Mouse (Mus musculus): ENCODE measurements around the gene Zfp790.
"Not testable (repeated sequence)": the region's sequence is repeated elsewhere in the genome, so short reads cannot be mapped to it uniquely, and the experiment has no call there.

Zfp790 gene

GRCm38 (mm10) chr7:29842105-29842504 is 26.2 kb downstream of the Zfp790 start:
- DNase-seq (ENCODE audit: low spot score in 2 of 2) = no peak

GRCm38 (mm10) chr7:29844616-29845015 is 28.7 kb downstream of the Zfp790 start:
- DNase-seq (ENCODE audit: low spot score in 2 of 2) = no peak

GRCm38 (mm10) chr7:29852831-29853218 is 36.9 kb downstream of the Zfp790 start:
- DNase-seq (ENCODE audit: low spot score in 2 of 2) = no peak

GRCm38 (mm10) chr7:29853219-29853842 is 37.4 kb downstream of the Zfp790 start, which contains the start of gene Zfp940:
Zfp940 (minus strand) TSS chr7:29853669.
- DNase-seq (ENCODE audit: low spot score in 2 of 2) = peak; percentile 93 to 95

GRCm38 (mm10) chr7:29859532-29860517 is 43.9 kb downstream of the Zfp790 start, which contains the start of gene Zfp420:
Zfp420 (plus strand) TSS chr7:29859979.
- DNase-seq (ENCODE audit: low spot score in 2 of 2) = peak; percentile 96

- no peak for DNase-seq (ENCODE audit: low spot score in 2 of 2)
These were observed 45.7 kb downstream of the Zfp790 start for GRCm38 (mm10) chr7:29861660-29862059.

GRCm38 (mm10) chr7:29874256-29874655 is 58.3 kb downstream of the Zfp790 start:
- no peak for DNase-seq (ENCODE audit: low spot score in 2 of 2)

- DNase-seq (ENCODE audit: low spot score in 2 of 2) = not testable (repeated sequence)
These were observed 61.6 kb downstream of the Zfp790 start for GRCm38 (mm10) chr7:29877561-29877960.

- DNase-seq (ENCODE audit: low spot score in 2 of 2) = no peak
These were observed 64.1 kb downstream of the Zfp790 start for GRCm38 (mm10) chr7:29880056-29880455.

Data from right cerebral cortex, postnatal 10 days (tissue).